ENCODE assay signal across 22 mouse cellular contexts in the genomic region with DNA sequence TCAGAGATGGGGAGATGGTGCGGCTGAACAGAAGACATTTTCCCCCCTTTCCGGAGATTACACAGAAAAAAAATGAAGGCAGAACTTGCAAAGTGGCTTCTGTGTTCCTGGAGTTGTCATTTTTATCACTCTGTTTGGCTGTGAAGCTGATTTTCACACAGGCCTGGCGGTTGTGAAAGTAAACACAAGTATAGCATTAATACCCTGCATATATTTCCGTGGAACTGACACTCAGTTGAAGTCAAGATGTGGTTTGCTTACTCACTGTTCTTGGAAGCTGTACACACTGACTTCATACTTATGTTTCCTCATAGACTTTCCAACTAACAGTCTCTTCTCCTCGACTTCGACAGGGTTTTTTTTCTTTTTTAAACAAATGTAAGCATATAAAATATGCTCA.
DNase-seq lines count a peak whose midpoint lies in the region; ATAC-seq and TF ChIP-seq lines count a peak whose summit lies in the region.
"Had no signal": no experiment of that assay in that cellular context is flagged by ENCODE, and none has a peak within 500 bp of the region (broad histone marks: within the 10 kb centered on the region; RNA-seq: fewer than 3 reads in every experiment).

No protein-coding gene starts in this region.

- no peaks in the 10 kb centered on the region for H3K9me3 ChIP-seq in forebrain, embryonic 14.5 days (replicated peaks; ENCODE audit: control insufficient read depth, low read length)
- H3K9me3 ChIP-seq in forebrain, embryonic 13.5 days (replicated peaks): no peaks in the 10 kb centered on the region
- H3K9me3 ChIP-seq: embryonic facial prominence, embryonic 10.5 days; heart, embryonic 12.5 days; limb, embryonic 15.5 days; midbrain, embryonic 10.5 days; neural tube, embryonic 13.5 days had no signal

- no peaks in the 10 kb centered on the region for H3K27me3 ChIP-seq in forebrain, embryonic 14.5 days (replicated peaks; ENCODE audit: control insufficient read depth, insufficient read depth, low read length)
- H3K27me3 ChIP-seq in forebrain, embryonic 13.5 days: no peaks in the 10 kb centered on the region
- H3K27me3 ChIP-seq: heart, embryonic 12.5 days; limb, embryonic 15.5 days; neural tube, embryonic 13.5 days had no signal

- H3K27ac ChIP-seq in forebrain, embryonic 14.5 days (ENCODE audit: low read depth, low read length): no peak overlapping the region
- no peak overlapping the region for H3K27ac ChIP-seq in forebrain, embryonic 13.5 days
- H3K27ac ChIP-seq in gastrocnemius, adult 2 months: no peak overlapping the region
- H3K27ac ChIP-seq: embryonic facial prominence, embryonic 10.5 days; kidney, postnatal 0 days; limb, embryonic 15.5 days; midbrain, embryonic 10.5 days; neural tube, embryonic 13.5 days had no signal

- ATAC-seq in forebrain, embryonic 14.5 days: no peak
- ATAC-seq in forebrain, embryonic 13.5 days: no peak; the same call in 1 of the 2 replicates
- no peak for ATAC-seq in erythroid progenitor cell, adult 5-6 weeks (replicated peaks; ENCODE audit: low FRiP score, poor library complexity, severe bottlenecking)
- ATAC-seq: hindbrain, embryonic 16.5 days; intestine, postnatal 0 days had no signal

- H3K4me1 ChIP-seq in forebrain, embryonic 14.5 days (ENCODE audit: control insufficient read depth, insufficient read depth, low read length): no peaks in the 10 kb centered on the region
- no peaks in the 10 kb centered on the region for H3K4me1 ChIP-seq in forebrain, embryonic 13.5 days
- H3K4me1 ChIP-seq: embryonic facial prominence, embryonic 10.5 days; heart, embryonic 12.5 days; limb, embryonic 15.5 days; midbrain, embryonic 10.5 days; neural tube, embryonic 13.5 days had no signal

- intact Hi-C loops in gastrocnemius, adult 2 months (cut with DNase I): no loop called here

- no peaks in the 10 kb centered on the region for H3K36me3 ChIP-seq in forebrain, embryonic 14.5 days (ENCODE audit: control insufficient read depth, insufficient read depth, low read length)
- no peaks in the 10 kb centered on the region for H3K36me3 ChIP-seq in forebrain, embryonic 13.5 days (ENCODE audit: poor library complexity, severe bottlenecking)
- H3K36me3 ChIP-seq: embryonic facial prominence, embryonic 10.5 days; heart, embryonic 12.5 days; limb, embryonic 15.5 days; midbrain, embryonic 10.5 days; neural tube, embryonic 13.5 days had no signal

- peak; percentile 41 for DNase-seq in forebrain, embryonic 14.5 days (ENCODE audit: low spot score)
- peak; percentile 39 for DNase-seq in right cerebral cortex, adult 18-20 months
- no peak for DNase-seq in right cerebral cortex, postnatal 14 days
- peak; percentile 13 to 31 for DNase-seq in left cerebral cortex, adult 9 months (ENCODE audit: low spot score in 2 of 2)
- no peak for DNase-seq in thymus, postnatal 0 days (ENCODE audit: low spot score)
- no peak for DNase-seq in gastrocnemius, adult 2 months
- DNase-seq: cerebellum, adult 11 months; cerebellum, postnatal 36 days; layer of hippocampus, postnatal 36 days; lung, adult 2 months; lung, postnatal 4 days had no signal

- H3K4me3 ChIP-seq in forebrain, embryonic 14.5 days (ENCODE audit: low read depth, low read length): no peak overlapping the region
- no peak overlapping the region for H3K4me3 ChIP-seq in forebrain, embryonic 13.5 days
- no peak overlapping the region for H3K4me3 ChIP-seq in gastrocnemius, adult 2 months
- H3K4me3 ChIP-seq: embryonic facial prominence, embryonic 10.5 days; erythroblast, embryonic 14.5 days; heart, embryonic 12.5 days; limb, embryonic 15.5 days; midbrain, embryonic 10.5 days; neural tube, embryonic 13.5 days had no signal

- no peak overlapping the region for H3K9ac ChIP-seq in forebrain, embryonic 14.5 days (ENCODE audit: low read length)
- no peak overlapping the region for H3K9ac ChIP-seq in forebrain, embryonic 13.5 days
- H3K9ac ChIP-seq: heart, embryonic 12.5 days; limb, embryonic 15.5 days; neural tube, embryonic 13.5 days had no signal

- H3K4me2 ChIP-seq in forebrain, embryonic 14.5 days (ENCODE audit: low read length): no peak overlapping the region
- H3K4me2 ChIP-seq in forebrain, embryonic 13.5 days: no peak overlapping the region
- H3K4me2 ChIP-seq: heart, embryonic 12.5 days; limb, embryonic 15.5 days; neural tube, embryonic 13.5 days had no signal

- no peak for TF ChIP-seq CTCF in gastrocnemius, adult 2 months (IDR thresholded peaks at IDR 0.05)

- WGBS in forebrain, embryonic 14.5 days: 82% methylated on average over 6 of the region's 6 CpGs
- WGBS in forebrain, embryonic 13.5 days: 89% methylated on average over 6 of the region's 6 CpGs

Comparison
In these comparisons a context has a peak if more than half of its experiments do, and no peak if none do; other contexts are left out.
1. DNase-seq: peak in forebrain, embryonic 14.5 days (single experiment), right cerebral cortex, adult 18-20 months (single experiment) and left cerebral cortex, adult 9 months (2 of 2); none in right cerebral cortex, postnatal 14 days (single experiment), thymus, postnatal 0 days (single experiment) and gastrocnemius, adult 2 months (single experiment).